Mouse (Mus musculus) limb, embryonic 12.5 days (tissue): ENCODE measurements around the gene C1s1. TPM values are rescaled to one million over a fixed set of nuclear protein-coding genes. Genes with fewer than 3 reads are reported as not detected.
"Not testable (repeated sequence)": the region's sequence is repeated elsewhere in the genome, so short reads cannot be mapped to it uniquely, and the experiment has no call there.

Source experiments
- ATAC-seq: fragments of 200-750 bp; cut with Nextera tagmentation; 2 replicates; pipeline ENCODE4 v1.8.0; 2017; ENCODE audit warnings: low read depth, moderate TSS enrichment; ENCODE audit not compliant: insufficient number of reproducible peaks, insufficient read depth, low FRiP score, low TSS enrichment
- H3K27ac ChIP-seq: fragments of 300-500 bp; sonication (generic); 2 replicates; pipeline ENCODE4 v1.5.1; 2016; ENCODE audit warnings: mild to moderate bottlenecking, moderate library complexity
- H3K27me3 ChIP-seq: fragments of 300-500 bp; sonication (generic); 2 replicates; pipeline ENCODE4 v1.6.1; 2016; ENCODE audit warnings: mild to moderate bottlenecking, moderate library complexity
- H3K36me3 ChIP-seq: fragments of 300-500 bp; sonication (generic); 2 replicates; pipeline ENCODE4 v1.6.1; 2016; ENCODE audit warnings: mild to moderate bottlenecking, moderate library complexity
- H3K4me1 ChIP-seq: fragments of 300-500 bp; sonication (generic); replicated peaks from 2 replicates; pipeline ENCODE4 v1.6.1; 2016
- H3K4me2 ChIP-seq: fragments of 300-500 bp; sonication (generic); 2 replicates; pipeline ENCODE4 v1.6.1; 2016; ENCODE audit warnings: mild to moderate bottlenecking, moderate library complexity
- H3K4me3 ChIP-seq: fragments of 300-500 bp; sonication (generic); replicated peaks from 2 replicates; pipeline ENCODE4 v1.5.1; 2016; ENCODE audit warnings: mild to moderate bottlenecking
- H3K9ac ChIP-seq: fragments of 300-500 bp; sonication (generic); replicated peaks from 2 replicates; pipeline ENCODE4 v1.6.1; 2016; ENCODE audit warnings: mild to moderate bottlenecking, moderate library complexity
- H3K9me3 ChIP-seq: fragments of 300-500 bp; sonication (generic); 2 replicates; pipeline ENCODE4 v1.6.1; 2016; ENCODE audit warnings: mild to moderate bottlenecking, moderate library complexity
- WGBS: fragments of 180-500 bp; shearing (Covaris S2); methylation state at CpG from one replicate; pipeline ENCODE4 v1.1.7; 2016; 5-methylcytosine and 5-hydroxymethylcytosine counted together
- polyA plus RNA-seq: library from polyadenylated mRNA; unstranded; fragments of >200 nt; fragmentation: Nextera tagmentation; extraction: Ambion mirVana; gene quantifications from 2 replicates; pipeline ENCODE4 v1.2.1, GENCODE M21; 2016

C1s1 gene
- polyA plus RNA-seq, 1 experiment from 2014 or later: 0.85 TPM

- H3K4me2 ChIP-seq: no peak overlapping the region
- H3K27ac ChIP-seq: no peak overlapping the region
- H3K4me3 ChIP-seq: no peak overlapping the region
- H3K27me3 ChIP-seq: no peaks in the 10 kb centered on the region
- H3K9me3 ChIP-seq: no peaks in the 10 kb centered on the region
- WGBS: 81% methylated on average over 4 of the region's 4 CpGs
- no peak for ATAC-seq
- no peak overlapping the region for H3K9ac ChIP-seq
- H3K4me1 ChIP-seq: peaks cover 6% of the 10 kb centered on the region; the same call in 1 of the 2 replicates
- no peaks in the 10 kb centered on the region for H3K36me3 ChIP-seq
These were observed 53.2 kb downstream of the C1s1 start for GRCm38 (mm10) chr6:124488952-124489351.

GRCm38 (mm10) chr6:124487509-124487908, 54.6 kb downstream of the C1s1 start:
- Histone ChIP-seq H3K9ac (no peak overlapping the region), H3K4me3 (no peak overlapping the region), H3K36me3 (no peaks in the 10 kb centered on the region), H3K27me3 (no peaks in the 10 kb centered on the region), H3K9me3 (no peaks in the 10 kb centered on the region), H3K27ac (no peak overlapping the region), H3K4me2 (no peak overlapping the region), H3K4me1 (no peaks in the 10 kb centered on the region)
- 41% methylated on average over 2 of the region's 2 CpGs for WGBS
- ATAC-seq: no peak

- no peaks in the 10 kb centered on the region for H3K4me1 ChIP-seq
- no peaks in the 10 kb centered on the region for H3K36me3 ChIP-seq
- no peak overlapping the region for H3K9ac ChIP-seq
- no peaks in the 10 kb centered on the region for H3K27me3 ChIP-seq
- 0 out of 2 replicates have a peak overlapping the region, but pooled peaks have one; percentile 7 for H3K4me3 ChIP-seq
- no peak overlapping the region for H3K27ac ChIP-seq
- WGBS: 40% methylated on average over 21 of the region's 21 CpGs
- no peak for ATAC-seq
- H3K4me2 ChIP-seq: peak overlapping the region; percentile 36
- no peaks in the 10 kb centered on the region for H3K9me3 ChIP-seq
These were observed 56.6 kb downstream of the C1s1 start for GRCm38 (mm10) chr6:124485414-124486144.

- no peak overlapping the region for H3K27ac ChIP-seq
- H3K9me3 ChIP-seq: no peaks in the 10 kb centered on the region
- H3K4me3 ChIP-seq: no peak overlapping the region
- H3K36me3 ChIP-seq: no peaks in the 10 kb centered on the region
- no peak overlapping the region for H3K4me2 ChIP-seq
- H3K27me3 ChIP-seq: no peaks in the 10 kb centered on the region
- 90% methylated on average over 7 of the region's 7 CpGs for WGBS
- ATAC-seq: no peak
- H3K9ac ChIP-seq: no peak overlapping the region
- no peaks in the 10 kb centered on the region for H3K4me1 ChIP-seq
These were observed 57.3 kb downstream of the C1s1 start for GRCm38 (mm10) chr6:124484851-124485250.

- ATAC-seq, H3K27ac ChIP-seq, H3K9ac ChIP-seq, H3K4me2 ChIP-seq, H3K36me3 ChIP-seq, H3K4me1 ChIP-seq, H3K9me3 ChIP-seq, H3K27me3 ChIP-seq, H3K4me3 ChIP-seq: not testable (repeated sequence)
- 94% methylated on average over 3 of the region's 3 CpGs for WGBS
These were observed 58.3 kb downstream of the C1s1 start for GRCm38 (mm10) chr6:124483831-124484230.

- Histone ChIP-seq H3K36me3 (no peaks in the 10 kb centered on the region), H3K27me3 (no peaks in the 10 kb centered on the region), H3K4me2 (no peak overlapping the region), H3K4me1 (no peaks in the 10 kb centered on the region), H3K4me3 (no peak overlapping the region), H3K9me3 (no peaks in the 10 kb centered on the region), H3K9ac (no peak overlapping the region), H3K27ac (no peak overlapping the region)
- no peak for ATAC-seq
- WGBS: 23% methylated on average over 6 of the region's 6 CpGs
These were observed 60.6 kb downstream of the C1s1 start for GRCm38 (mm10) chr6:124481571-124481970.

Other genes with a start within 250 kb of the C1s1 start
- gene Cd163, start 237.7 kb downstream of the C1s1 start, polyA plus RNA-seq: not detected in 2 replicates
- gene Pex5, start 127.3 kb downstream of the C1s1 start, polyA plus RNA-seq: 49.8 and 50.3 TPM in 2 replicates
- gene Clstn3, start 77.6 kb downstream of the C1s1 start, polyA plus RNA-seq: 10.3 and 10.9 TPM in 2 replicates
- 0.54 and 0.63 TPM in 2 replicates for gene C1rl, start 49.2 kb downstream of the C1s1 start, polyA plus RNA-seq
- gene C1ra, start 30.0 kb downstream of the C1s1 start, polyA plus RNA-seq: 0.56 and 0.61 TPM in 2 replicates
- gene C1rb, start 27.9 kb upstream of the C1s1 start, polyA plus RNA-seq: not detected in 2 replicates
- 0.08 TPM in 1 of 2 replicates, not detected in the other for gene C1s2, start 93.7 kb upstream of the C1s1 start, polyA plus RNA-seq
- 46.9 and 49.1 TPM in 2 replicates for gene Lpcat3, start 120.7 kb upstream of the C1s1 start, polyA plus RNA-seq
- 199 and 219 TPM in 2 replicates for gene Emg1, start 169.8 kb upstream of the C1s1 start, polyA plus RNA-seq
- 358 and 367 TPM in 2 replicates for gene Phb2, start 170.0 kb upstream of the C1s1 start, polyA plus RNA-seq
- gene Ptpn6, start 196.4 kb upstream of the C1s1 start, polyA plus RNA-seq: 6.0 and 6.4 TPM in 2 replicates
- gene Grcc10, start 199.0 kb upstream of the C1s1 start, polyA plus RNA-seq: 479 and 511 TPM in 2 replicates
- gene Gm45234, start 213.7 kb upstream of the C1s1 start, polyA plus RNA-seq: not detected in 2 replicates
- 17.1 and 17.4 TPM in 2 replicates for gene Atn1, start 214.2 kb upstream of the C1s1 start, polyA plus RNA-seq
- 4.8 TPM in 2 replicates for gene Eno2, start 227.3 kb upstream of the C1s1 start, polyA plus RNA-seq
- 0.38 and 0.88 TPM in 2 replicates for gene Lrrc23, start 237.4 kb upstream of the C1s1 start, polyA plus RNA-seq